Mouse (Mus musculus): ENCODE results near the gene Wfdc3. TPM values are rescaled to one million over a fixed set of nuclear protein-coding genes. Genes with fewer than 3 reads are reported as not detected.
A peak's percentile ranks its signal among the peaks of the same experiment; 100 is the strongest.

The Wfdc3 gene
- total RNA-seq, 2 experiments from 2014 or later: 0.20 TPM; not detected in 1

DNA sequence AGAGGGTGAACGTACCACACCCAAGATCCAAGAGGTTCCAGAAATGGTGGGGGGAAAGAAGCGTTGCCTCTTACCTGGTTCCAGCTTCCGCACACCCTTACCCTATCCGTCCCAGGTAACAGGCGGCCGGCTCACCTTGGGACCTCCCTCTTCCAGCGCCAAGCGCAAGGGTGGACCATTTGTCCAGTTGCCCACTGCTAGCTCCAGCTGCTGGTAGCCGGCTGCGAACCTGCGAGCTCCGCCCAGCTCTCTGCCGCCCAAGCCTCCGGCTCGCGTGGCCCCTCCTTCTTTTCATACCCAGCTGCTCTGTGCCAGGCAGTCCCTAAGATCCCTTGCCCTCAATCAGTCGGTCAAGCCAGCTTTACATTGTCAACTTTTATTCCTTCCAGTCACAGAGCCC, 31.1 kb upstream of the Wfdc3 start:
- ATAC-seq (replicated peaks; ENCODE audit: poor library complexity): no peak

DNA sequence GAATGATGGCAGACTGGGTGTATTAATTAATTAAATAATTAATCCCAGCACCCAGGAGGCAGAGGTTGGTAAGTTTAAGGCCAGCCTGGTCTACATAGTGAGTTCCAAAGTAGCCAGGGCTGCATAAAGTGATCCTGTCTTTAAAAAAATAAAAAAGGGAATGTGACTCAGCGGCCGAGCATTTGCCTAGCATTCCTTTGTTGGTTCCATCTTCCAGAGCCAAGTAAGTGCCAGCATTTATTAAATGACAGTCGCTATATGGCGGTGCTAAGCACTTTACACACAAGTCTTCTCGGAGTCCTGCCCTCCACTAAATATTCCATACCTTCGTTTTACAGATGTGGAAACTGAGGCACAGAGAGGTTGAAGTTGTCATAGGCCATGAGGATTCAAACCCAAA, 30.4 kb upstream of the Wfdc3 start:
- no peak for ATAC-seq (replicated peaks; ENCODE audit: poor library complexity)

DNA sequence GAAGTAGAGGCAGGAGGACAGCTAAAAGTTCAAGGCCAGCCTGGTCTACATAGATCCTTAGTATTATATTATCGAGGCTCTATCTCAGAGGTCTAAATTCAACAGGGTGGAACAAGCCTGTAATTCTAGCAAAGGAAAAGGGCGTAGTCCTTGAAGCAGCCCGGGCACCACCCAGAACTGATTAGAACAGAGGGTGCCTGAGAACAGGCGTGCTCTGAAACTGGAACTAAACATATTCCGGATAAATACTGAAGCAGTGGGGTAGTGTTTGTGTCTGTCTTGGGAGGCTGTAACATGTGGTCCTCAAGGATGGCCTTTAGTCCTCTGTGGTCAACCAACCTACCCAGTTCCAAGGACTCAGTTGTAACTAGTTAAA, 28.2 kb upstream of the Wfdc3 start:
- peak; percentile 40 for ATAC-seq (replicated peaks; ENCODE audit: poor library complexity)

DNA sequence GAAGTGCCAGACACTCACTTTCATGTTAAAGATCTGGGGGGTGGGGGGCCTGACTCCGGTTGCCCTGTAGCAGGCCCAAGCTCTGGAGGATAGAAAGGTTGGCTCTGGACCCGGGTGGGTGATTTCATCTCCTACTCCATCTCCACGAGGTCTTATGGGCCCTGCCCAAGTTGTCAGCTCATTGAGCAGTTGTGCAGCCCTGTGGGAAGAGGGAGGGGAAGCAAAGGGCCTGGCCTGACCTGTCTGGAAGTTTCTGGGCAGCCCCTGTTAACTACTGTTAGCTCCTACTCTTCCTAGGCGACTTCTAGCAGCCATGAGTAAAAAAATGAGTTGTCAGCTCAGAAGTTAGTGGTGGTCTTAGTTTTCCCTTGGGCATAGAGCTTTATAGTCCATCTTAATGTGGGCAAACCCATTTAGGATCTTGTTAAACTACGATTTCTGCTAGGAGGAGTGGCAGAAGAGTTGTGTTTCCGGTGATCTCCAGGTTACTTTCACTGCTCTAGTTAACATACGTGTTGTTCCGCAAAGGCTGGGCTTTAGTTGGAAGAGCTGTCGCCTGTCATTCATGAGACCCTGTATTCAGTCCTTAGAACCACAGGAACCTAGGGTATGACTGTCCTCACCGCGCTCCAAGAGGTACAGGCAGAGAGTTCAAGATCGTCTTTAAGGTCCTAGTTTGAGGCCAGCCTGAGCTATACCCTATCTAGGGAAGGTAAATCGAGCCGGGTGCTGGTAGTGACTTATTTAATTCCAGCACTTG, 27.7 kb upstream of the Wfdc3 start:
- no peak for ATAC-seq (replicated peaks; ENCODE audit: poor library complexity)

DNA sequence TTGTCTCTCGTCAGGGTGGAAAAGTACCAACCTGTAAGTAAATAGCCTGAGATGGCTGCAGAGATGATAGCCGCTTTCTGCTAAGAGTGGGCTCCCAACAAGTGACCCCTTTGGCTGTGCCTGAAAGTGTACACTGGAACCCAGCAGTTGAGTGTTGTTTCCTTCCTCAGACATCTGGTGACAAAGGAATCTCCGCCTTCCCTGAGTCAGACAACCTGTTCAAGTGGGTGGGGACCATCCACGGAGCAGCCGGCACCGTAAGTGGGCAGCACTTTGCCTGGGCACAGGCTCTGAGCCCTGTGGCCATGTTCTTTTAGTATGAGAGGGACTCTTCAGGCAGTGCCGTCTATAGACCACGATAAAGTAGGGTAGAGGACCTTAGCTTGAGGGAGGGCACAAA, 25.4 kb upstream of the Wfdc3 start:
- no peak for ATAC-seq (replicated peaks; ENCODE audit: poor library complexity)

DNA sequence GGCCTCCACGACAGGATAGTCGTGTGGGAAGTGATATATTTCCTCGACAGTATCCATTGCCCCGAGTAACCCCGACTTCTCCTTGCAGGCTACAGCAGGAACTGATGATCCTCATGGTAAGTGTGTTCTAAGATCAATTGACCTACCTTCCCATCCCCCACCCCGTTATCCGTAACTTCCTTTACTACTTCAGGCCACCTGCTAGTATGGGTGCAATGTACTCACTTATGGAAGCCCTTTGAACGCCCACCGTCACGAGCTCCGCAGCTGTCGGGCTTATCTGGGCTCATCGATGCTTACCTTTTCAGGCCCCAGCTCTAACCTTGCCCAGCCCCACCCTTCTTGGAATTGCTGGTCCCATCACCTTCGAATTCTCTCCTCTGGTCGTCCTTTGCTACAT, 24.5 kb upstream of the Wfdc3 start:
- ATAC-seq (replicated peaks; ENCODE audit: poor library complexity): no peak

DNA sequence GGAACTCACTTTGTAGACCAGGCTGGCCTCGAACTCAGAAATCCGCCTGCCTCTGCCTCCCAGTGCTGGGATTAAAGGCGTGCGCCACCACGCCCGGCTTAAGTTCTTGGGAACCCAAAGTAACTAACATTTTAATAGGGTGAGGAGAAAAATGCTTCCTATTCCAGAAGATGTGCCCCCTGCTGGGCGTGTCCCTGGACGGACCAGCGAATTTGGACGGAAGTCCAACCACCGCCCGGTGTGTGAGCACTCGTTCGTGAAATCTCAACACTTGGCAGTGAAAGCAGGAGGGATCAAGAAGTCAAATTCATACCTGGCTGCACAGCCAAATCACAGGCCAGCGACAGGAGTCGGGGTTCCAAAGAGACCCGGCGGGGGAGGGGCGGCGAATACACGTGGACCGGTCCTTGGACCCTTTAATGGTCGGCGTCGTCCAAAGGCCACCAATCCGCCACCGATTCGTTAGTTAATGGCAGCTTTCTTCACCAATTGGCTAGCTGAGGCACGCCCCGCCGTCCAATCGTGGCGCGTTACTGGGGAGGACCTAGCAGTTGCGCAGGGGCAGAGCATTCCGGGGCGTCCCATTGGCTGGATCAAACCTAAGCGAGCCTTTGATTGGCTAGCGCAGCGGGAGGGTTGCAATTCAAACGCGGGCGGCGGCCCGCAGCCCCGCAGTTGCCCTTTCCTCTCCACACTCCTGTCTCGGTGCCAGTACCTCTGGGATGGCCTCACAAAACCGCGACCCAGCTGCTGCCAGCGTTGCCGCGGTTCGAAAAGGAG, 23.7 kb upstream of the Wfdc3 start, which contains the start of gene Ube2c:
Ube2c (plus strand) TSS at position 641 of the 780 bp plus-strand sequence.
- peak; percentile 95 for ATAC-seq (replicated peaks; ENCODE audit: poor library complexity)

DNA sequence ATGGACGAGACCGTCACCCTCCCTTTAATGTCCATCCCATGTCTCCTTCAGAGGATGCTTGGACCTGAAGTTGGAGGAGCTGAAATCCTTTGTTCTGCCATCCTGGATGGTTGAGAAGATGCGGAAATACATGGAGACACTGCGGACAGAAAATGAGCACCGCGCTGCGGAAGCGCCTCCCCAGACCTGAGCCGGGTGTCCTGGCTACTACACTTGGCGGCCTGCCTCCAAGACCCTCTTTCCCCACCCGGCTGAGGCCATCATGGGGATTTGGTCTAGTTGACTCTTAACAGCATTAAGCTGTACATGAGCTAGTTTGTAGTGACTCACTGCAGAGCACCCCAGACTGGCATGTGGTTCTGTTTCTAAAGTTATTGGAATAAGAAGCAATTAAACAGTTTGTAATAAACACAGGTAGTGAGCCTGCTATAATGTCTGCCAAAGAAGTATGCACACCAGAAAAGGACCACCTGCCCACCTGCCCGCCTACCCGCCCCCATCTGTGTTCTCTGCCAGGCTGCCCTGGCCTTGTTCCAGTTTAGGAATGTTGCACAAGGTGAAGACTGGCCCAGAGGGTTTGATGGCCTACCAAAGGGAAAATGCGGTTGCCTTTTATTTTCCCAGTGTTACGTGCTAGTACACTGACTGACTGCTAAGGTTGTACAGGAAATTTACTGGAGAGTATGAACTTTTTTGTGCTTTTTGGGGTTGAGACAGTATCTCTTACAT, 22.2 kb upstream of the Wfdc3 start:
- no peak for ATAC-seq (replicated peaks; ENCODE audit: poor library complexity)

DNA sequence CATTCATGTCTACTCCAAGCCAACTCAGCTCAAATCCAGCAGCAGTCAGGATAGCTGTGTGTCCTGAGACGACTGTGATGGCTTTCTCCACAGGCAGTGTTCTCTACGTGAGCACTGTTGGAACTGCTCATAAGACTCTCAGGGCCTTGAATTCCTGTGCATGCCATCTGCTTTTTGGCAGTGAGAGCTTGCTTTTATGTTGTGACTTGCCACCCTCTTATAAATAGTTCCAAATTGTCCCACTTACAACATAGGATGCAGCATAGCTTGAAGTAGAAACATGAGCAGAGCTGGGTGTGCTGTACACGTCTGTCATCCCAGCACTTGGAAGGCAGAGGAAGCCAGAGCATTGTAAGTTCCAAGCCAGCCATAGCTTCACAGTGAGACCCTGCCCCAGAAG, 20.1 kb upstream of the Wfdc3 start:
- ATAC-seq (replicated peaks; ENCODE audit: poor library complexity): no peak

DNA sequence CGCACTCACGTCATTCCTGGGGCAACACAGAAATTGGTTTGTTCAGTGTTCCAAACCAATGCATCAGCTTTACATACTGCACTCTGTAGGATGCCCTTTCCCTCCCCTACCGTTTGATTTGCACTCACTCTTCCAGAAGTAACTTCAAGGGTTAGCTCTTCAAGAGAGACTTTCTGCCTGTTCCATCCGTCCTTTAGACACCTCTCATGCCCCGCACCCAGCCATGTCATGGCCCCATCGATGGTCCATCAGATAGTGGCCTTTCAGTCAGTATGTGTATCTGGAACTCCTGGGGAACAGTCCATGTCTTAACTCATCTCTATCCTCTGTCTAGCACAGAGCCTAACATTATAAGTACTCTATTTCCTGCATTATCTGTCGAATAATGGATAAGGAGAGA, 16.9 kb upstream of the Wfdc3 start:
- ATAC-seq (replicated peaks; ENCODE audit: poor library complexity): no peak

DNA sequence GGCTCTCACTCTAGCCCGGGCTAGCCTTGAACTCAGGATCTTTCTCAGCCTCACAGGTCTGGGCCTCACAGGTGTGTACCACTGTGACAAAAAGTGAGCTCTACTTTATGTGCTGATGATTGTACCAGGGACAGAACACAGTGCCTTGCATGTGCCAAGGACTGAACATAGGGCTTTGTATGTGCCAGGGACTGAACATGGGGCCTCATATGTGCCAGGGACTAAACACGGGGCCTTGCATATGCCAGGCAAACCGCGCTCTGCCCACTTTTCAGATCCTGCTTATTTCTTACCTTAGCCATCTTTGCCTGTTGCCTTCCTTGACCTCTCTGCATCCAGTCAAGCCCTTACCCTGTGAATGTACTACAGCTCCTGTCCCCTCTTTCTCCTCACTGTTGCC, 16.2 kb upstream of the Wfdc3 start:
- ATAC-seq (replicated peaks; ENCODE audit: poor library complexity): 0 out of 2 replicates have a peak, but pooled peaks have one; percentile 2

DNA sequence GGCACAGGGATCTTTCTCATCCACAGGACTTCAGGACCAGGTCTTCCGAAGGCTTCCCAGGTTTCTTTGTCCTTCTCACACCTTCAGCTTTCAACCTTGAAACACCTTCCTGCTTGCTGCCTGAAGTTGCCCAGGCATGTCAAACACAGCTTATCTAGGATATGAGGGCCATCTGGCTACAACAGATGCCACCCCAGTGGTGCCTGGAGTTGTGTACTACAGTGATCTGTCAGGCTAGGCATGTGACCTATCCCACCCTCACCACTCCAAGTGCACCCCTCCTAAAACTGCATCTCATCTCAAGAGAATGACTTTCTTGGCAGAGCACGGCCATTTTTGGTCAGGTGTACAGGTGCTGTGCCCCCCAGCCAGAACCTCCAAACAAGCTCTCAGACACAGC, 15.8 kb upstream of the Wfdc3 start:
- peak; percentile 83 for ATAC-seq (replicated peaks; ENCODE audit: poor library complexity)

DNA sequence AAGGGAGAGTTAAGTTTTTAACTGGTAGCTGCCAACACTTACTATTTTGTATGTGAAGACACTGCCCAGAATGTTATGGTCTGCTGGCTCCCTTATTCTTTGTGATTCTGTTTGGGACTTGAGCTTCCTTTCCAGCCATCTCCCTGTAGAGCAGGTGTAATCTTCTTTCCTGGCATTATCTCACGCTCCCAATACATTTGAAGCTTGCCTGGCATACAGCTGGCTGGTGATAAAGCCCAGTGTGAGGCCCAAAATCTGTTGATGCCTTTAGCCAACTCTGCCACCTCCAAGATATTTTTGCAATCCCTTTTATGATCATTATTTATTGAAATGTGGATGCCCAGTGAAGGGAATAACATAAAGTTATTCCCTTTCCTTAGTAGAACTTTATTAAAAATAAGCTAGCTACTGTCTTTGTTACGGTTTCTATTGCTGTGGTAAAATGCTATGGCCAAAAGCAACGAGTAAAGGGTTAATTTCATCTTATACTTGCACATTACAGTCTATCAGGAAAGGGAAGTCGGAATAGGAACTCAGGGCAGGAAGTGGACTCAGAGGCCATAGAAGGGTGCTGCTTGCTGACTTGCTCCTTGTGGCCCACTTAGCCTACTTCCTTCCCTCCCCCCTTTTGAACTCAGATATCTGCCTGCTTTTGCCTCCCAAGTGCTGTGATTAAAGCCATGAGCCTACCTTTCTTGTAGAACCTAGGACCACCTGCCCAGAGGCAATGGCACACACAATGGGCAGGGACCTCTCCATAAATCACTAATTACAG, 14.5 kb upstream of the Wfdc3 start:
- ATAC-seq (replicated peaks; ENCODE audit: poor library complexity): peak; percentile 66

DNA sequence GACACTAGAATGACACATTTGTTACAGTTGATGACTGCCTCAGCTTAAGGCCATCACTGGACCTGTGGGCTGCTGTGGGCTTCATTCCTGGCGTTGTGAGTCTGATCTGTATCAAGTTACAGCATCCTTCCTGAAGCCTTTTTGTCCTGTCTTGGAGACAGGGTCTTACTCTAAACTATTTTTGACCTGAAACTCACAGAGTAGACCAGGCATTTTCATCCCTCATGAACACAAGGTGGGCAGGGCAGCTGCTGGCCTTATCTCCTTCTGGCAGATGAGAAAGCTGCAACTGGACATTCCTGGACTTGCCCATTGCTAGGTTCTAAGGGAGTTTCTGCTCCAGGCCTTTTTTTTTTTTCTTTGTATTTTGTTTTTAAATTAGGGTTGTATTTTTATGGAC, 13.0 kb upstream of the Wfdc3 start:
- no peak for ATAC-seq (replicated peaks; ENCODE audit: poor library complexity)

DNA sequence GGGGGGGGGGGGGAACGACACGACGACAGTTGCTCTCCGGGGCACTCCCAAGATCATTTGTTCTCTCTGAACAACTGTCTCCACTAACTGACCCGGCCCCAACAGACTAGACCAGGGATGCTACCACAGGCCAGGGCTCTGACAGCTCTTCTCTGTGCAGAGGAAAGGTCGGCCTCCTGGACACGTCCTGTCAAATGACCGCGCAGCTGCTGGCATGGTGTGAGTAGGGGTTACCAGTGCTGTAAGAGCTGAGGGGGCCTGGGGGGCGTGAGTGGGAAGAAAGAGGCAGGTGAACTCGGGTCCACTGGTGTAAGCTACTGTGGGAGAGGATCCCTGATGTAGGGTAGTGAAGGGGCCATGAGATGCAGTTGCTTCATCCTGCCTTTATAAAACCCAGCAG, 12.1 kb upstream of the Wfdc3 start:
- ATAC-seq (replicated peaks; ENCODE audit: poor library complexity): no peak

DNA sequence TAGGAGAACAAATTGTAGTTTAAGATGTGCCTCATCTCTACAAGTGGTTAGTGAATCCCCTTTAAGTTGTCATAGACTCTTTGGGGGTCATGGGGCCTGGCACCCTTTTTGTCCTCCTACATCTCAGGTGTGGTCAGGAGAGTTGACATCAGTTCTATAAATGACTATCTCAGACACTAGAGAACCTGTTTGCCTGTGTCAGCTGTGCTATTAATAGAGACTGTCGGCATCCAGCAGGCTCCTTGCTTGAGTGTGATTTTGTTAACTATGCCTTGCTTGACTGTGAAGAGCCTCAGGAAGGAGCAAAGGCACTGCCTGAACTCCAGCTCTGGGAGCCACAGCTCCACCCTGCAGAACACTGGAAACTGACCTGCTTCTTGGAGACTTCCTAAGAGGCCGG, 9.1 kb upstream of the Wfdc3 start:
- ATAC-seq (replicated peaks; ENCODE audit: poor library complexity): no peak

DNA sequence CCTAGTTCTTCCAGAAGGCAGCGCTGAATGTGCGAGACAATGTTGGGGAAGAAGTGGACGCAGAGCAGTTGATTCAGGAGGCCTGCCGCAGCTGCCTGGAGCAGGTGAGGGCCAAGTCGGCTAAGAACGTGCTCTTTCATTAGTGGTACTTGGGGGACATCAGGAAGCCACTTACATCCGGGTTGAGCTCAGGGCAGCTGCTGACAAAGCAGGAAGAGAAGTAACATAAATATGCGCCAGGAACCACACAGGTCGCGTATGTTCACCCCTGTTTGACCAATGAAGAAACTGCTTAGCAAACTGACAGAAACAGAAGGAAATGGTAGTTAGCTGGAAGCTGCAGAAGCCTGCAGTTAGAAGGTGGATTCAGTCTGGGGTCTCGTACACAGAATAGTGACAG, 8.4 kb upstream of the Wfdc3 start:
- peak; percentile 76 for ATAC-seq (replicated peaks; ENCODE audit: poor library complexity)

DNA sequence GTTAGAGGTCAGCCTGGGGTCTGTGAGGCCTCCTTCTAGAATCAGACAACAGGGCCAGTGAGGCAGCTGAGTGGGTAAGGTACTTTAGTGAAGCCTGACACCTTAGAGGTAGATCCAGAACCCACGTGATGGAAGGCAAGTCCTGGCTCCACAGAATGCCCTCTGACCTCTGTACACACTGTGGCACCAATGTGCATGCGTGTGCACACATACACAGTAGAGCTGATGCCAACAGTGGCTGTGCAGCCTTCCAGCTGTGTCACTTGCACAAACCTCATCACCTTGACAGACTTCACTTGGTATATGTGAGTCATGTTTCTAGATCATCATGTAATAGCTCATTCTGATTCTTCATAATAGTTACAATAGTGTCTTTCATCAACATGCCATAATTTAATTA, 6.7 kb upstream of the Wfdc3 start:
- ATAC-seq (replicated peaks; ENCODE audit: poor library complexity): no peak

DNA sequence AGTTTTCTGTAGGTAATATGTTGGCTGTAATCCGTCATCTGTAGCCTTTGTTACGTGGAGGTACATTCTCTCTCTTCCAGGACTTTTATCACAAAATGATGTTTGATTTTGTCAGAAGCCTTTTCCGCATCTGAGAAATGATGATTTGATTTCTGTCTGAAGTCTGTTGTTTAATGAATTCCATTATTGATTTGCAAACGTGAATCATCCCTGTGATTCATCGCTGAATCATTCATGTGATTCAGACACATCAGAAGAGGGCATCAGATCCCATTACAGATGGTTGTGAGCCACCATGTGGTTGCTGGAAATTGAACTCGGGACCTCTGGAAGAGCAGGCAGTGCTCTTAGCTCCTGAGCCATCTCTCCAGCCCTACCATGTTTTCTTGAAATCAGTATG, 3.3 kb upstream of the Wfdc3 start:
- ATAC-seq (replicated peaks; ENCODE audit: poor library complexity): no peak

DNA sequence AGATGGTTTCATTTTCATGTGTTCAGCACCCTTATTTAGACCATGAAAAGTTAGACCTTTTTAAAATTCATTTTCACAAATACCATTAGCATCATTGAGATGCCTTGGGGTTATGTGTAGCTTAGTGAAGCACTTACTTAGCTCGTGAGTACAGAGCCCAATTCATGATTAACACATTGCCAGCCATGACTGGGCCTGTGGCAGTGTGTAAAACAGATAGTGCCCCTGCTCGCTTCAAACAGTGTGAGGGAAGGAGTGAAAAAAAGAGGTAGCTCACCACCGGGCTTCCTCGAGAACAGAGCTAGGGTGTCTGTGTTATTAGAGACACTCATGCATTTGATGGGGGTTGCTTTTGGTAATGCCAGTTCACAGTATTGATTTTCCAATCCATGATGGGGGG, 2.5 kb upstream of the Wfdc3 start:
- ATAC-seq (replicated peaks; ENCODE audit: poor library complexity): no peak

DNA sequence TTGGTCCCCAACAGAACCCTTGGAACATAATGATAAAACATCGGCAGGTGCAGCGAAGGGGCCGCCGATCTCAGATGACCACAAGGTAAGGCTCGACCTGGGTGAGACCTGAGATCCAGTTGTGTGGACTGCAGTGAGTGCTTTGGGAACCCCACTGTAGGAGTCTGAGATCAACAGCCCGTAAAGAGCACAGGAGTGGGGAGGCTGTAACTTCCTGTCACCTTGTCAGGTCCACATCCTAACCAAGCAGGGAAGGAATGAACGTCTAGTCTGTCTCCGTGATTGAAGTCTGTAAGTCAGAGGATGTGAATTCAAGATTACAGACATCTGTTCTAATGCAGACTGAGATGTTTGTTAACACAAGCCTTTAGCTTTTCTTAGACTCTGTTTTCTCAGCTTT, 962 bp upstream of the Wfdc3 start:
- no peak for ATAC-seq (replicated peaks; ENCODE audit: poor library complexity)

All from megakaryocyte progenitor cell, adult 5-6 weeks (primary cell).